Mouse (Mus musculus) brain, embryonic 14.5 days (tissue): ENCODE results near the gene Ttyh2.

ENCODE experiments used
- CTCF ChIP-seq: fragments of 200-500 bp; IDR thresholded peaks from 2 replicates; pipeline ENCODE4 v1.5.1; 2012; ENCODE audit warnings: inconsistent platforms, mild to moderate bottlenecking, moderate library complexity, borderline replicate concordance; ENCODE audit not compliant: insufficient read depth, insufficient read length; ENCODE audit errors: extremely low read depth
- POLR2A ChIP-seq: fragments of 200-500 bp; IDR thresholded peaks from 2 replicates; pipeline ENCODE4 v1.6.1; 2012; ENCODE audit warnings: mild to moderate bottlenecking, inconsistent platforms, borderline replicate concordance; ENCODE audit not compliant: poor library complexity, insufficient read depth, insufficient read length, severe bottlenecking; ENCODE audit errors: extremely low read depth

DNA sequence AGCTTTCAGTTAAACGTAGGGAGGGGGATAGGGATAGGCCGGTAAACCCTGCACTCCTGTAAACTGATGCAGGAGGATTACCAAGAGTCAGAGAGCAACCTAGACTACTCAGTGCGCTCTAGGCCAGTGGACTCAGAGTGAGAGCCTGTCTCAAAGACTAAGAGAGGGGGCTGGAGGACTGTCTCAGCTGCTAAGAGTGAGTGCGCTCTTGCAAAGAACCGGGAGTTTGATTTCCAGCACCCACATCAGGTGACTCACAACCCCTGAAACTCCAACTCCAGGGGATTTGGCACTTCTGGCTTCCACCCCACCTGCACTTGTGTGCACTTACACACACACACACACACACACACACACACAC lies 52.6 kb downstream of the Ttyh2 start:
- no peak for TF ChIP-seq POLR2A
- TF ChIP-seq CTCF = no peak
